Mouse (Mus musculus) midbrain, embryonic 11.5 days (tissue): ENCODE measurements around the gene Mief2. TPM values are rescaled to one million over a fixed set of nuclear protein-coding genes. Genes with fewer than 3 reads are reported as not detected.

Experiments
- ATAC-seq: fragments of 200-750 bp; cut with Nextera tagmentation; 2 replicates; pipeline ENCODE4 v1.8.0; 2017; ENCODE audit warnings: moderate TSS enrichment, moderate library complexity; ENCODE audit not compliant: low FRiP score
- DNase-seq: peaks from one replicate; pipeline ENCODE4 v3.0.0; 2015; ENCODE audit warnings: low spot score; ENCODE audit errors: missing footprints
- H3K27ac ChIP-seq: fragments of 300-500 bp; sonication (generic); 2 replicates; pipeline ENCODE4 v1.5.1; 2014; ENCODE audit warnings: low read depth, low read length
- H3K27me3 ChIP-seq: fragments of 300-500 bp; sonication (generic); 2 replicates; pipeline ENCODE4 v1.6.1; 2014; ENCODE audit warnings: mild to moderate bottlenecking, low read length, moderate library complexity, mixed read lengths; ENCODE audit not compliant: control insufficient read depth, insufficient read depth
- H3K36me3 ChIP-seq: fragments of 300-500 bp; sonication (generic); 2 replicates; pipeline ENCODE4 v1.6.1; 2014; ENCODE audit warnings: mild to moderate bottlenecking, low read length, moderate library complexity, mixed read lengths; ENCODE audit not compliant: control insufficient read depth, insufficient read depth
- H3K4me1 ChIP-seq: fragments of 300-500 bp; sonication (generic); 2 replicates; pipeline ENCODE4 v1.6.1; 2014; ENCODE audit warnings: low read length; ENCODE audit not compliant: control insufficient read depth, insufficient read depth
- H3K4me2 ChIP-seq: fragments of 300-500 bp; sonication (generic); 2 replicates; pipeline ENCODE4 v1.6.1; 2014; ENCODE audit warnings: mild to moderate bottlenecking, moderate library complexity
- H3K4me3 ChIP-seq: fragments of 300-500 bp; sonication (generic); 2 replicates; pipeline ENCODE4 v1.5.1; 2014; ENCODE audit warnings: low read depth, low read length
- H3K9ac ChIP-seq: fragments of 300-500 bp; sonication (generic); 2 replicates; pipeline ENCODE4 v1.6.1; 2014; ENCODE audit warnings: low read length
- H3K9me3 ChIP-seq: fragments of 300-500 bp; sonication (generic); 2 replicates; pipeline ENCODE4 v1.6.1; 2016; ENCODE audit warnings: low read length; ENCODE audit not compliant: control insufficient read depth
- WGBS: fragments of 180-500 bp; shearing (Covaris S2); extraction: QIAGEN DNeasy Blood & Tissue Kit; methylation state at CpG from one replicate; pipeline ENCODE4 v1.1.7; 2014; 5-methylcytosine and 5-hydroxymethylcytosine counted together
- polyA plus RNA-seq: library from polyadenylated mRNA; unstranded; fragments of >200 nt; fragmentation: Nextera tagmentation; extraction: Ambion mirVana; gene quantifications from 2 replicates; pipeline ENCODE4 v1.2.1, GENCODE M21; 2014

Mief2 gene
- 10.2 and 13.6 TPM in 2 replicates for polyA plus RNA-seq

- H3K9me3 ChIP-seq, result no peaks in the 10 kb centered on the region
- DNase-seq (peak; percentile 97), ATAC-seq (peak; percentile 89)
- H3K4me2 ChIP-seq, result peak within 1 kb of the TSS; percentile 79
- peak within 1 kb of the TSS; percentile 85 for H3K9ac ChIP-seq
- H3K27ac ChIP-seq, result peak within 1 kb of the TSS; percentile 57
- H3K27me3 ChIP-seq, result no peaks in the 10 kb centered on the region
- peaks cover 16% of the 10 kb centered on the region for H3K4me1 ChIP-seq
- WGBS, result 1% methylated on average over 44 of the region's 44 CpGs
- H3K4me3 ChIP-seq, result peak within 1 kb of the TSS; percentile 91
- H3K36me3 ChIP-seq, result peaks cover 3% of the 10 kb centered on the region; the same call in 1 of the 2 replicates
These were observed at the start of gene Mief2 for GRCm38 (mm10) chr11:60728260-60728761. Gene Mief2 (plus strand): TSS chr11:60728398.

GRCm38 (mm10) chr11:60696165-60696564 lies 32.0 kb upstream of the Mief2 start:
- H3K36me3 ChIP-seq, result no peaks in the 10 kb centered on the region
- H3K4me3 ChIP-seq, result no peak overlapping the region
- no peak overlapping the region for H3K27ac ChIP-seq
- no peaks in the 10 kb centered on the region for H3K27me3 ChIP-seq
- no peak for DNase-seq
- peaks cover 13% of the 10 kb centered on the region for H3K4me1 ChIP-seq
- no peaks in the 10 kb centered on the region for H3K9me3 ChIP-seq
- no peak overlapping the region for H3K4me2 ChIP-seq
- ATAC-seq, result no peak
- no peak overlapping the region for H3K9ac ChIP-seq
- WGBS, result 77% methylated on average over 1 of the region's 1 CpGs

- Histone ChIP-seq H3K9ac (no peak overlapping the region), H3K27ac (no peak overlapping the region)
- WGBS, result 66% methylated on average over 2 of the region's 2 CpGs
These were observed 30.6 kb upstream of the Mief2 start for GRCm38 (mm10) chr11:60697561-60697960.

GRCm38 (mm10) chr11:60698806-60699523 lies 29.2 kb upstream of the Mief2 start:
- Histone ChIP-seq H3K27ac (peak overlapping the region; percentile 94), H3K9ac (peak overlapping the region; percentile 97), H3K36me3 (no peaks in the 10 kb centered on the region), H3K27me3 (no peaks in the 10 kb centered on the region), H3K4me2 (peak overlapping the region; percentile 92), H3K9me3 (no peaks in the 10 kb centered on the region), H3K4me1 (peaks cover 26% of the 10 kb centered on the region), H3K4me3 (peak overlapping the region; percentile 95)
- DNase-seq (peak; percentile 98), ATAC-seq (peak; percentile 80)
- WGBS, result under 1% methylated on average over 22 of the region's 22 CpGs

More at GRCm38 (mm10) chr11:60697561-60697960, 30.6 kb upstream of the Mief2 start:
- Histone ChIP-seq H3K4me2 (no peak overlapping the region), H3K27me3 (no peaks in the 10 kb centered on the region), H3K36me3 (no peaks in the 10 kb centered on the region), H3K4me3 (no peak overlapping the region), H3K4me1 (peaks cover 23% of the 10 kb centered on the region), H3K9me3 (no peaks in the 10 kb centered on the region)
- ATAC-seq (no peak), DNase-seq (no peak)

GRCm38 (mm10) chr11:60699524-60700075 lies 28.6 kb upstream of the Mief2 start, which contains the start of gene Llgl1:
Gene Llgl1 (plus strand): TSS chr11:60699723.
- Histone ChIP-seq H3K27me3 (no peaks in the 10 kb centered on the region), H3K9ac (peak within 1 kb of the TSS; percentile 97), H3K27ac (peak within 1 kb of the TSS; percentile 94), H3K9me3 (no peaks in the 10 kb centered on the region), H3K4me1 (peaks cover 26% of the 10 kb centered on the region), H3K36me3 (peaks cover under 1% of the 10 kb centered on the region), H3K4me2 (peak within 1 kb of the TSS; percentile 92), H3K4me3 (peak within 1 kb of the TSS; percentile 95)
- ATAC-seq, result peak; percentile 83
- WGBS, result under 1% methylated on average over 56 of the region's 73 CpGs
- peak; percentile 100 for DNase-seq

- DNase-seq (peak; percentile 89), ATAC-seq (no peak)
These were observed 27.6 kb upstream of the Mief2 start for GRCm38 (mm10) chr11:60700320-60701185.

GRCm38 (mm10) chr11:60701611-60702010 lies 26.6 kb upstream of the Mief2 start:
- H3K4me2 ChIP-seq, result no peak overlapping the region; the same call in 1 of the 2 replicates
- ATAC-seq (no peak), DNase-seq (no peak)
- H3K9me3 ChIP-seq, result no peaks in the 10 kb centered on the region
- H3K27me3 ChIP-seq, result no peaks in the 10 kb centered on the region
- 90% methylated on average over 2 of the region's 4 CpGs for WGBS
- H3K4me3 ChIP-seq, result peak overlapping the region; percentile 95; the same call in 1 of the 2 replicates
- H3K27ac ChIP-seq, result no peak overlapping the region
- no peak overlapping the region for H3K9ac ChIP-seq
- peaks cover 26% of the 10 kb centered on the region for H3K4me1 ChIP-seq
- H3K36me3 ChIP-seq, result peaks cover 14% of the 10 kb centered on the region

More at GRCm38 (mm10) chr11:60700320-60701185, 27.6 kb upstream of the Mief2 start:
- Histone ChIP-seq H3K4me1 (peaks cover 26% of the 10 kb centered on the region), H3K27ac (peak overlapping the region; percentile 94), H3K9me3 (no peaks in the 10 kb centered on the region), H3K4me3 (peak overlapping the region; percentile 95), H3K9ac (peak overlapping the region; percentile 97), H3K27me3 (no peaks in the 10 kb centered on the region), H3K4me2 (peak overlapping the region; percentile 92), H3K36me3 (peaks cover 6% of the 10 kb centered on the region)
- 24% methylated on average over 12 of the region's 12 CpGs for whole genome bisulfite sequencing

- peak; percentile 96 for DNase-seq
- Histone ChIP-seq H3K27me3 (no peaks in the 10 kb centered on the region), H3K4me3 (no peak overlapping the region), H3K9ac (0 out of 2 replicates have a peak overlapping the region, but pooled peaks have one; percentile 7), H3K36me3 (peaks cover 25% of the 10 kb centered on the region), H3K9me3 (no peaks in the 10 kb centered on the region), H3K4me2 (0 out of 2 replicates have a peak overlapping the region, but pooled peaks have one; percentile 2), H3K27ac (no peak overlapping the region), H3K4me1 (peaks cover 26% of the 10 kb centered on the region)
- no peak for ATAC-seq
- WGBS, result 32% methylated on average over 4 of the region's 4 CpGs
These were observed 25.1 kb upstream of the Mief2 start for GRCm38 (mm10) chr11:60703131-60703530.
